ENCODE assay signal across 8 mouse cellular contexts in genomic region chrX:20291282-20292039, GRCm38 (mm10). TPM values are rescaled to one million over a fixed set of nuclear protein-coding genes. Genes with fewer than 3 reads are reported as not detected.
DNase-seq lines count a peak whose midpoint lies in the region; ATAC-seq lines count a peak whose summit lies in the region.

Gene Slc9a7, minus strand, starts transcription at chrX:20291807.

- peak within 1 kb of the TSS; percentile 49 for H3K4me3 ChIP-seq in intestine, embryonic 14.5 days (ENCODE audit: low read depth, low read length)

- ATAC-seq in intestine, embryonic 14.5 days (replicated peaks; ENCODE audit: low FRiP score, low TSS enrichment, low read depth): peak; percentile 89
- ATAC-seq in megakaryocyte progenitor cell, adult 5-6 weeks (replicated peaks; ENCODE audit: poor library complexity): peak; percentile 78

- peak; percentile 76 for DNase-seq in ZHBTc4 (ENCODE audit: low read depth, low spot score)
- DNase-seq in embryo, embryonic 10 days (ENCODE audit: low spot score): peak; percentile 52
- DNase-seq in gastrocnemius, postnatal 36 days: peak; percentile 31 to 39
- DNase-seq in intestine, embryonic 14.5 days (ENCODE audit: low spot score): peak; percentile 57
- DNase-seq in left cerebral cortex, postnatal 14 days (ENCODE audit: low spot score in 2 of 2): peak; percentile 46 to 68
- DNase-seq in right cerebral cortex, postnatal 10 days (ENCODE audit: low spot score in 2 of 2): peak; percentile 74 to 75
- peak; percentile 58 for DNase-seq in urinary bladder, postnatal 14 days (ENCODE audit: low spot score)

- WGBS in intestine, embryonic 14.5 days: 12% methylated on average over 45 of the region's 65 CpGs

- no peaks in the 10 kb centered on the region for H3K9me3 ChIP-seq in intestine, embryonic 14.5 days (ENCODE audit: control insufficient read depth, low read length)

- H3K4me1 ChIP-seq in intestine, embryonic 14.5 days (replicated peaks; ENCODE audit: control insufficient read depth, insufficient read depth, low read length): no peaks in the 10 kb centered on the region

- intact Hi-C loops in gastrocnemius, postnatal 36 days (cut with DNase I): no loop called here
- intact Hi-C loops in left cerebral cortex, postnatal 14 days (cut with DNase I): loop anchor here (5.0 kb wide), 1 partner anchor 129 kb away; no protein-coding TSS in a partner anchor

- H3K9ac ChIP-seq in intestine, embryonic 14.5 days (ENCODE audit: low read length): peak within 1 kb of the TSS; percentile 32

- H3K4me2 ChIP-seq in intestine, embryonic 14.5 days (ENCODE audit: low read length): peak within 1 kb of the TSS; percentile 63

- H3K27ac ChIP-seq in intestine, embryonic 14.5 days (ENCODE audit: low read depth): no peak within 1 kb of the TSS

- H3K36me3 ChIP-seq in intestine, embryonic 14.5 days (ENCODE audit: control insufficient read depth, insufficient read depth, low read length): no peaks in the 10 kb centered on the region

- H3K27me3 ChIP-seq in intestine, embryonic 14.5 days (replicated peaks; ENCODE audit: control insufficient read depth, insufficient read depth, low read length): no peaks in the 10 kb centered on the region

RNA-seq across cellular contexts. Expression of gene Slc9a7, which starts in this region (rescaled TPM):
- total RNA-seq in gastrocnemius, postnatal 36 days (2021): 10 to 100 TPM in 1 of 2 experiments, 1 to 10 TPM in 1; 5.5 to 10.5 TPM
- 0.81 and 1.2 TPM in 2 replicates for polyA plus RNA-seq in intestine, embryonic 14.5 days (2014; fragmentation: Nextera tagmentation; extraction: Ambion mirVana)
- 10 to 100 TPM; 63.5 to 66.0 TPM for total RNA-seq in left cerebral cortex, postnatal 14 days (2021)
- total RNA-seq in megakaryocyte progenitor cell, adult 5-6 weeks (2015): 5.4 and 9.0 TPM in 2 replicates
- total RNA-seq in megakaryocyte progenitor cell, adult 5-6 weeks (2017): 7.1 TPM in 2 replicates

Comparison
In these comparisons a context has a peak if more than half of its experiments do, and no peak if none do; other contexts are left out.
1. RNA of gene Slc9a7 (total RNA-seq): 63.5 to 66.0 TPM in left cerebral cortex, postnatal 14 days; 5.5 to 10.5 TPM in gastrocnemius, postnatal 36 days and 5.4 to 9.0 TPM in megakaryocyte progenitor cell, adult 5-6 weeks; every median in the first group is over 4 times any median in the second.
2. Peak in every context shown above with its lines, with median percentiles within 50 percentile points of each other: DNase-seq.